Mouse (Mus musculus) left cerebral cortex, adult 8-10 months (tissue): ENCODE measurements around the gene Nf2. TPM values are rescaled to one million over a fixed set of nuclear protein-coding genes. Genes with fewer than 3 reads are reported as not detected.

Experiments used
- DNase-seq, 2 experiments: peaks; one replicate each; pipeline ENCODE4 v3.0.0; 2022; ENCODE audit warnings: low spot score in 2 of 2
- total RNA-seq, 4 experiments: library from RNA; stranded (reverse); gene quantifications; 2 replicates each; pipeline ENCODE4 v1.2.4; 2022

The Nf2 gene
- total RNA-seq, 4 experiments from 2014 or later, result 70.7 to 72.2 (median 71.5) TPM

DNA sequence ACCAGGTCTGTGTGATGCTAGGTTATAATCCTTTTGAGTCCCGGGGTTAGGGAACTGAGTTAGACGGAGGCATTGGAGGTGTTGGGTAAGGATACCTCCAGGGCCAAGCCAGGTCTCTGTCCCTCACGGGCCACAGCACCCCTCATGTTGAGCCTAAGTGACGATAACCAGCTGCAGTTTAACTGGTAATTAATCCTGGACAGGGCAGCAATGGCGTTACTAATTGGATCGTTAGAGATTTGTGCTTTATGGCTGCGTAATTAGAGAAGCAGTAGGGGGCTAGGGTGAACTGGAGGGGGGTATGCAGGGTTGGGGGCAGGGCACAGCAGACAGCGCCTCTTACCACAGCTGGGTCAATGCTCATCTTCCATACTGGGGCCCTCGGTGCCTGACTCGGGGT, 96.5 kb downstream of the Nf2 start:
- DNase-seq, result no peak

DNA sequence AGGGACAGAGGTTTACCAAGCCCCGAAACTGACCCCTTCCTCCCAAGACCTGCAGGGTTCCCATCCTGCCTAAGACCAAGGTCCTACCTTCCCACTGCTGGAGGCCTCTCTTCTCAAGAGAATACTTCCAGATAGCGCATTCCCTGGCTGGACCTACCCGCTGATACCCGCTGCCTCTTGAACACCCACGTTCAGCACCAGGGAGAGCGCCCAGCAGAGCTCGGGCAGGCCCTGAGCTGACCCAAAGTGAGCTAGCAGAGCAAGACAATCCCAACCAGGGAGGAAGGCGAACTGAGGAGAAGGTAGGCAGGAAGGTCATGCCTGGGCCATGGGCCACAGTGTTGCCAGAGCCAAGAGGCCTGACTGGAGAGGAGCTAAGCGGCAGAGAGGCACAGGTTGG, 99.1 kb downstream of the Nf2 start:
- no peak for DNase-seq

DNA sequence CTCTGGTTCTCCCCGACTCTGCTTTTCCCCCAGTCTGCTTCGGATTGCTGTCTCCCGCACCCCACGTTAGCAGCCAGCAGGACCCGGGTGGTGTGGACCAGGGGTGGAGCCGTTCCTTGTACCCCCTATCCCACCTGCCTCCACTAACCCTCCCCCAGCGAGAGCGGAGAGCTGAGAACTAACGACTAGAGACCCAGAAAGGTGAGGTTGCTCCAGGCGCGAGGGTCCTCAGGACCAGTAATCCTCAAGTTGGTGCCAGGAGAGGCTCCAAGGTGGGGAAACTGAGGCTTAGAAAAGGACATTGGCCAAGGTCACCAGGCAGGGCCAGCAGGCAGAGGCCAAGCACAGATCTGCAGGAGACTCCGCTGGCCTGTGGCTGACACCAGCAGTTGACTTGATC, 102.1 kb downstream of the Nf2 start:
- DNase-seq, result no peak

DNA sequence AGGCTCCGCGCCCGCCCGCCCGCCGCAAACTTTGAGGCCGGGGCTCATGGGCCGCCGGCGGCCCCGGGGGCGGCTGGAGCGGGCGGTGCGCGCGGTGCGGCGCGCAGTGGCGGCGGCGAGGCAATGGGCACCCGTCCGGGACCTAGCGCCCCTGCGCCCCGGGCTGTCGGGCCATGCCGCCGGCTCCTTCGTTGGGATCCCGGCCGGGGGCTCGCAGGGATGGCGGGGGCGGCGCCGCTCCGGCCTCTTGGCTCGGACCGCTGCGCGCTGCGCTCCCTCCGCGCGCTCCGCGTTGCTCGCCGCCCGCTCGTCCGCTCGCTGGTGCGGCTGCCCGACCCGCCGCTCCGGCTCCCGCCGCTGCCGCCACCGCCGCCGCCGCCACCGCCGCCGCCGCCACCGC, 102.6 kb downstream of the Nf2 start, which contains the start of gene Cabp7:
Gene Cabp7 (minus strand): TSS at position 46 of the 400 bp plus-strand sequence.
- no peak for DNase-seq

DNA sequence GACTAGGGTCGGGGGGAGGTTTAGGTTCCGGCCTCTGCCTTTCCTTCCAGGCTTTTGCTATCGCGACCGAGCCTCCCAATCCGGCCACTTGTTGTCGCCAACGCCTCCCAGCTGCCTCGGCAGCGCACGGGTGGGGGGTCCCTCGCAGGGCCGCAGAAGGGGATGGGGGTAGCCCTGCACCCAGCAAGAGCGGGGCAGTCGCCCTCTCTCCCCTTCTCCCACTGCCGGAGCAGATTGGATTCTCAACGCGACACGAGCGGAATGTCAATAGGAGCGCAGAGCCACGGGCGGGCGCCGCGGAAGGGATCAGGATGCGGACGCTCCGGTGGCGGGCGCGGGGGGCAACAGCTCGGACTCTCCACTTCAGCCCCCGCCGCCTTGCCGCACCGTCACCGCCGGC, 103.4 kb downstream of the Nf2 start:
- DNase-seq, result no peak

DNA sequence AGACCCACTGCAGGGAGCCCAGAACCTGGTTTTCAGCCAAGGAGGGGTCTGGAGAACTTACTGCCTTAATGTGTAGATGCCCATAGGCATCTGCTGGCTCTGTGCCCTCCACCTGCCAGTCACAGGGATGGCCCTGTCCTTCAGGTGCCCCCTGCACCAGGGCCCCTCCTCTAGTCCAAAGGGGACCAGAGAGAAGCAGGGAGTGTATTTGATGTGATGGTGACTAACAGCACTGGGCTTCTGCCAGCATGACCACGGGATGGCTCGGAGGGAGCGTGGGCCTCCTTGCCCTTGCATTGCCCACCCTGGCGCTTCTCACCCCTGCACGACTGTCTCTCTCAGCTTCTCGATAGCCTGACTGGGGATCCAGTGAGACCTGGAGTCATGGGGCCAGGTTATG, 104.6 kb downstream of the Nf2 start:
- DNase-seq, result no peak

DNA sequence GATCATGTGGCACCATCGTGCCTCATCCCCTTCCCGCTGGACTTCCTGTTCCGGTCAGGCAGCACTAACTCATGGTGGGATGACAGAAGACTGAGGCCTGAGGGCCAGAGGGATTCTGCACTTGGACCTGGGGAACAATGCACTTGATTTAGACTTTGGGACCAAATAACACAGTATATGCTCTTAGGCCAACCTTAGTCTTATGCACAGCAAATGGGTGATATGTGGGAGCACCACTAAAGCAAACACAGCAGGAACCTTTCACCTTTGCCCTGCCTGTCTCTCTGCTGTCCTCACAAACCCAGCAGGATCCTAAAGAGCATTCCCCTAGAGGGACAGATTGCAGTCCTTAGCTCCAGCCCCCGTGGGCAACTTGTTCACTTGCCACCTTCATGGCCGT, 108.6 kb downstream of the Nf2 start:
- DNase-seq, result no peak

DNA sequence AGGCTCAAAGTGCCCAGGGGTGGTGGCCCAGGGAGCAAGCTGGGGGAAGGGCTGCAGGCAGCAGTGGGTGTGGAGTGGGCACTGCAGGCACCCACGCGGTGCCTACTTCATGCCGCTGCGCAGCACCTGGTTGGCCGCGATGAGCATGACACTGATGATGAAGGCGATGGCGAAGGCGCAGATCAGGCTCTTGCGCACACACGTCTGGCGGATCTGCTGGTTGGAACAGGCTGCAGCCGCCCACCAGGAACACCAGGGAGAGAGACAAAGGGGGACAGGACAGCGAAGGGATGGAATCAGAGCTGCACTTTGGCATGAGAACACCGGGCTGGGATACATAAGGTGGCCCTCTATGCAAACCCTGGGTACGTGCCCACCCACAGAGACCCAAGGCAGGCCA, 110.6 kb downstream of the Nf2 start:
- DNase-seq, result no peak

DNA sequence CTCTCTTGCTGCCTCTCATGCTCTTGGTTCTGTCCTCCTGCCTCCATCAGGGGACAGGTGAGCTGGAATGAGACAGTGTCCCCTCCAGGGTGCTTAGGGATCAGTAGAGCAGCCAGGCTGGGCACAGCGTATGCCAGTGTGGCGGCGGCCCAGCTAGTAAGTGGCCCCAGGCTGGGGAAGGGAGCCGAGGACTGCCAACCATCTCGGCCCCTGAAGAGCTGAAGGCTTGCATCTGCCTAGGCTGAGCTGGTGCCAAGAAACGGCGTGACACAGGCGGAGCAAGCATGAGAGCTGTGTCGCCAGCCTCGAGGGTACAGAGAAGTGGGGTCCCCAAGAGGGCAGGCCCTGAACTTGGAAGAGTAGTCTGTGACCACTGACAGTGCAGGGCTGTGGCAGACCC, 111.7 kb downstream of the Nf2 start:
- DNase-seq, result no peak

DNA sequence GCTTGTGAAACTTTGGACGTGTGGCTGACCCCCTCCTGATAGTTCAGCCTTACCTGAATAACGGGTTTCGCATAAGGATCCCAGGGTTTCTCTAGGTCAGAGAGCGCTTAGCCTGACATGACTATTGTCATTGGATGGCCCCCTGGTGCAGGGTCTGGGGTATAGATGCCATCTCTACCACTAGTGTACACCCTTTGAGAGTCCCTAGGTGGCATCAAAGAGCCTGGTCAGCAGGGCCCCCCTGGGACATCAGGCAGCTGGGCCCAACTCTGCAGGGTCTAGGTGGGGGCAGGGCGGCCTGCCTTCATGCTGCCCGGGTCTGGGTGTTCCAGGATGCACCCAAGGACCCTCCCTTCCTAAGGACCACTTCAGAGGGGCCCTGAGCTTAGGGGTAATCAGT, 113.0 kb downstream of the Nf2 start:
- DNase-seq, result no peak

DNA sequence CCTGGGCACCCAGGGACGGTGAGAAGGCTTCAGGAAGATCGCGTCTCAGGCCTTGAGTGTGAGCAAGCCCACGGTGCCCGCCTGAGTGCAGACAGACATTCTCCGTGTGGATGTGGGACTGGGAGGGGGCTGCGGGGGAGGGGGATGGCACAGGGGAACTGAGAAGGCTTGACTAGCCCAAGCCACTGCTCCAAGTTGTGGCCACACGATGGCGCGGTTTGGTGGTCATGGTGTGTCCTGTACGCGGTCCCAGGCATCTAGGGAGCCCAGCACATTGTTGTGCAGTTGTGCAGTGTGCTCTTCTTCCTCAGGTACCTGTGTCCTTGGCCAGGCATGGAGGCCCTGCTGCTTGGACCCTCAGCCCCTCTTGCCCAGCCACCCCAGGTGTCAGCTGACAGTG, 115.2 kb downstream of the Nf2 start:
- DNase-seq, result no peak

DNA sequence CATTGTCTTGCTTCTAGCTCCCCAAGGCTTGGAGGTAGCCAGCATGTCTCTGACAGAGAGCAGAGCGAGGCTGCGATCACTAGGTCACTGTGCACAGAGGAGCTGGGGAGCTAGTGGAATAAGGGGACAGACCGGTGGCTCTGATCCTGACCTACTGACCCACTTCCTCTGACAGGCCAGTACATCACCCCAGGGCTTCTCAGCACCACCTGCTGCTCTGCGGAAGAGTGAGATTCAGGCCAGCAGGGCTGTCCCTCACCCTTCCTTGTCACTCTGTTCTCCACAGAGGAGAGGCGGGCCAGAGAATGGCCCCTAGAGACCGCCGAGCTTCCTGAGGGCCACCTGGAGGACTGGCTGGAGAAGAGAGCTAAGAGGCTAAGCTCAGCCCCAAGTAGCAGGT, 117.6 kb downstream of the Nf2 start:
- DNase-seq, result no peak

DNA sequence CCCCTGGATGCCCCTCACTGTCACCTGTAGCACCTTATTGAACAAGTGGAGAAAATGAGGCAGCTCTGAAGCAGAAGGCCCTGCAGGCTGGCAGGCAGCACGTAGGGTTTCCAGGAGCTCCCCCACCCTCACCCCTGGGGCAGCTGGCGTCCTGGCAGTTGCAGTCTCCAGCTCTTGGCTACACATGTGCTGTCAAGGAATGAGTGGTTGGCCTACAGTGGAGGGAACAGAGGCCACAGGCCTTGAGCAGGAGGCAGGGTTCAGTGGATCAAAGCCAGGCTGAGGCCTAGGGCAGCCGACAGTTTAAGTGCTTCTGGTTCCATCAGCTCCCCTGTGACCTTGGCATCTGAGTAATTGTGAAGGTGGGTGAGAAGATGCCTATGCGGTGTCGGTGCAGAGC, 118.4 kb downstream of the Nf2 start:
- DNase-seq, result no peak

DNA sequence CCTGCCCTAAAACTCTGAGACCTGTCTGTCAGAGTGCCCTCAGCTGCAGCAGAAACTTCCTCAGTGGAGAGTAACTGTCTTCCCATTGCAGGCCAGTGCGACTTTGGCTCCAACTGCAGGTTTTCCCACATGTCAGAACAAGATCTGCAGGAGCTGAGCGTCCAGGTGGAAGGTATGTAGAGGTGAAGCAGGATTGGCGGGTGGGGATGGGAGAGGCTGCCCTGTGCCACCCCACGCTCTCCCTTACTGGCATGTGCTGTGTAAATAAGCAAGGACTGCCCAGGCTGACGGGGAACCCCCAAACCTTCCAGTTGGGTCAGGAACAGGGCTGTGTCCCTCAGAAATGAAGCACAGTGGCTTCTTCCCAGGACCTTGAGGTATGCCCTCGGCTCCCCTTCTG, 119.2 kb downstream of the Nf2 start:
- no peak for DNase-seq

DNA sequence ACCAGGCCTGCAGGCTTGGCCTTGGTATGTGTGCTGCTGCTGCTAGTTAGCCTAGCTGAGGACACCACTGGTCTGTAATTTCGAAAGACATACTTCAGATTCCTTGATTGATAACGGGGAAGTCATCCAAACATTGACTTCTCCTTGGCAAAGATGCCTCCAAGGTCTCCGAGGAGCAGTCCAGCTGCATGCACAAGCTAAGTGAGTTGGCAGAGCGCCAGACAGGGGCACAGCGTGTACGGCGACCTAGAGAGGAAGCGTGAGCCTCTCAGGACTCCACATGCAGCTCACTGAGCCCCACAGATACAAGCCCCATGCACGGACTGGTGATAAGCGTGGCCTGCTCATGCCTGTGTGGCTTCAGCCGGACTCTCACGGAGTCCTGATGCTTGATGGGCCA, 119.7 kb downstream of the Nf2 start:
- DNase-seq, result no peak

DNA sequence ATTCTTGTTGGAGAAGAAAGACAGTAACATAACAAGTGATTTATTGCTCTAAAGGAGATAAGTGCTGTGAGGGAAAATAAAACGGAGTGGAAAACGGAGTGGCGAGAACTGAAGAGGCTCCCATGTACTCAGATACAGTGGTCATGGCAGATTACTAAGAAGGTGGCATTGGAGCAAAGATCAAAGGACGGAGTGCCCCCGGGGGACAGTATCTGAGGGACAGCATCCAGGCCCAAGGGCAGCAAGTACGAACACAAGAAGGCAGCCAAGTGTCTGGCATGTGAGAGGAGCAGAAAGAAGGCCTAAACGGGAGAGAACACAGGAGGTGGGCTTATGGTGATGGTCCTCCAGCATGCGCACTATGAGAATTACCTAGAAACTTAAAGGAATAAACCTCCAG, 127.6 kb downstream of the Nf2 start:
- DNase-seq, result no peak

DNA sequence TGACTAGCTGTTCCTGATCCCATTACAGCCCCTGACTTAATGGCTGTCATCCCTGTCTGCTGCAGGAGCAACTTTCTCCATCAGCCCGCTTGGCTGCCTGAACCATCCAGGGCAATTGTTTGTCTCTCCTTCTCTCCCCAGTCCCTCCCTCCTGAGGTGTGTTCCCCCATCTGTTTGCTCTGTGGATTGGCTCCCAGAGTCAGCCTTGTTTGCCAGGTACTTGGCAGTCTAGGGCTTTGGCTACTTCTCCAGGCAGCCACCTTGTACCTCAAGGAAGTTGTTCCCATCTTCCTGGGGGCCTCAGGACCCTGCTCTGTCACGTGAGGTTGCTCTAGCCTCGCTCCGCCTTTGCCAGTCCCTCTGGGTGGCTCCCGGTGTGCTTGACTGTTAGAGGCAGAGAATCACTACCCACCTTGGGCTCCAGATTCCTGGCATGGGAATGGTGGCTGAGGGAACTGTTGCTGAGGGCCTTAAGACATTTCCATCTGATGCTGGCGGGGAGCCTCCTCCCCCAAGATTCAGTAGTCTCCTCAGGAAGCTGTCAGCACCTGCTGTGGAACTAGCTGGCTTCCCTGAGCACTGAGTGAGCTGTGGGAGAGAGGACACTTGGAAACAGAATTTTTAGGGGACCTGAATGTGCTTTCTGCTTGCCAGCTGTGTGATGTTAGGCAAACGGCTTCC, 128.3 kb downstream of the Nf2 start:
- no peak for DNase-seq

DNA sequence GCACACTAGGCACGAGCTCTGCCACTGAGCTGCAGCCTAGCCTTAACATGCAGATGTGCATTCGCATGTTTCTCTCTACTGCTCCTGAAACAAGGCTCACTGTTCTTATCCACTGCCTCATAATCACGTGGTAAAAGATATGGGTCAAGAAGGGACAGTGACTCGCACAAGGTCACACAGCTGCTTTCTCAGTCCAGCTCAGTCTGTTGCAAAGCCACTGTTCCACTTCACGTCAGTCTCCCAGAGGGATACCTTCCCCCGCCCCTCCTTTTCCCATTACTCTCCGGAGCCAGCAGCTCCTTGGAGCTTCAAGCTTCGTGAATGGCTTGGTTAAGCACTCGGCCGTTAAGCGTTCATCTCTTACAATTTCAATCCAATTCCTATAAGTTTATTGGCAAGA, 128.9 kb downstream of the Nf2 start:
- DNase-seq, result no peak

DNA sequence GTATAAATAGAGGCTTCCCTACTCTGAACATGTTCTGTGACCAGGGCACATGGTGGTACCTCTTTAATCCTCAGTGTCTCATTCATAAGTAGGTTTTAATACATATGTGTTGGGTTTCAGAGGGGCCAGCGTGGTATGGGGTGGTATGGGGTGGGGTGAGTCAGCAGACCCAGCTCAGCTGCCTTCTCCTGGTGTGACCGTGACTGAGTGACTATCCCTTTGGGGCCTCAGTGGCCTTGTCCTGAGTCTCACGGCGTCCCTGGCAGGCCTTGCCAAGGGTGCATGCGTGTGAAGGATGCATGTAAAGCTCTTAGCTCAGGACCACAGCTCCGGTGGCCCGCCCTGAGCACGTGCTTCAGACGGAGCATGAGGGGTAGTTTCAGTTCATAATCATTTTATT, 129.4 kb downstream of the Nf2 start:
- no peak for DNase-seq

DNA sequence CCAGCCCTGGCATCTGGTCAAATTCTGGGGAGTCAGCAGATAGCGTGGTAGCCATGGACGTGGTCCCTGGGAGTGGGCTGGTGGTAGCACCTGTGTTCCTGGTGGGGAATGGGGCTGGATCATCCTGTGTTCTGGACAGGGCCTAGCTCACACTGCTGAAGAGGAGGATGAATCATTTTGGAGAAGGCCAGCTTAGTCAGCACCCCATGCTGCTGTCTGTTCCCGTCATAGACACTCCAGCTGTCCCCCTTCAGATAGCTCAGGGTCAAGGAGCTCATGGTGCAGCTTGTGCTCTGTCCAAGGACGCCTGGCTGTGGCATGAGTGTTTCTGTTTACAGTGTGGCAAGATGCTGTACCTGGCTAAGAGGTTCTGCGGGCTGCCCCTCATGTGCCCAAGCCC, 130.8 kb downstream of the Nf2 start:
- DNase-seq, result no peak

DNA sequence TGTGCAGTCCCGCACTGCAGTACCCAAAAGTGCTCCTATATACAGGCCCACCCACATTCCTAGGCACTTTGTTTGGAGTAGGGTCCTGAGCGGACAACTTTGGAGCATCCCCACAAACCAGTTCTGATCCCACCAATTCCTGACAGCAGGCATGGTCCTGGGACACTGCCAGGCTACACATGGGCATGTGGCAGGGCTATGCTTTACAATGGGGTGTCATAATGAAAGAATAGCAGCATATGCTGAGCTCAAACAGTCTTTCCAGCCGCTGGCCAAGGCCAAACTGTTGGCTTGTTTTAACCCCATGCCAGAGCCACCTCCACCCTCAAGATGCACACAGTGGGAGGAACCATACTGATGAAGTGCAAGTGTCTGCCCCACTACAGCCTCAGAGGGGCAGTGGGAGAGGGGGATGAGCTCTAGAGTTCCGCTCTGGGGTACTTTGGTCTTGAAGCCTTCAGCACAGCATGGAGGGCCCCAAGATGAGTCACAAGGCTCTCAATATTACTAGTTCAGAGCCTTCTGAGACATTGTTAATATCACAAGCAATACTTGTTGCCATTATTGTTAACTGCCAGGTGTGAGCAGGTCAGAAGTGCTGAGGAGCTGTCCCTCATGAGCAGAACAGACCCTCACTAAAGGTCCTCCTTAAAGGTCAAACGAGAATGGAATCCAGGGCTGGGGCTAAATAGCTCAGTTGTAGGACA, 132.7 kb downstream of the Nf2 start:
- no peak for DNase-seq
